Mouse (Mus musculus): ENCODE data around the gene Hnrnpd.

The Hnrnpd gene

DNA sequence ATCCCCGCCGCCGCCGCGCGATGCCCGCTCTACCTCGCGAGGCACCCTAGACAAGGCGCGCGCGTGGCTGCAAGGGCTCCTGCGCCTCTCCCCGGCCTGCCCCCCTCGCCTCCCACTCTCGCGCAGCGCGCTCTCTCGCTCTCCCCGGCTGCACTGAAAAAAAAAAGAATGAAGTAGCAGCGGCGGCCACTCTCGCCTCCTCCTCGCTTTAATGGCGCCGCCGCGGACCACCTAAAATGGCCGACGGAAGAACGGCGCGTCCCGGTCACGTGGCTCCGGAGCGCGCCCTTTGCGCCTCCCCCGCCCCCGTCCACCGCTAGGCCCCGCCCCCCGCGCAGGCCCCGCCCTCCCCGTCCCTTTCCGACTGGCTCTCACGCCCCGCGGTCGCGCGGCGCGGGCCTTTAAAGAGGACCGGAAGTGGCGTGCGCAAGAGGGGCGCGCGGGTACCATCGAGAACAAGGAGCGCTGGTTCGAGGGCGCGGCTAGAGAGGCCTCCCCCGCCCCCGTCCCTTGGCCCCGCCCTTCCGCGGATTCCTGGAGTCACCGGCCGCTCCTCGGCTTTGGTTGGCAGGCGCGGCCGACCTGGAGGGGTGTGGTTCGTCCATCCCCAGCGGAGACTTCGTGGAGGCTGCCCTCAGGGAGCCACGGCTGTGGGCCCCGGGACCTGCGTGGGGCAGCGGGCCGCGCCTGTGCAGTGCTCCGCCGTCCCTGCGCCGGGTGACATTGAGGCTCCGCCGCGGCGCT is at the start of gene Hnrnpd, which contains the start of gene 4930524J08Rik:
Gene Hnrnpd, minus strand, starts transcription at position 240 of the 744 bp plus-strand sequence.
Gene 4930524J08Rik, plus strand, starts transcription at position 363 of the 744 bp plus-strand sequence.
- DNase-seq (ENCODE audit: low read depth, low spot score) = peak; percentile 94

DNA sequence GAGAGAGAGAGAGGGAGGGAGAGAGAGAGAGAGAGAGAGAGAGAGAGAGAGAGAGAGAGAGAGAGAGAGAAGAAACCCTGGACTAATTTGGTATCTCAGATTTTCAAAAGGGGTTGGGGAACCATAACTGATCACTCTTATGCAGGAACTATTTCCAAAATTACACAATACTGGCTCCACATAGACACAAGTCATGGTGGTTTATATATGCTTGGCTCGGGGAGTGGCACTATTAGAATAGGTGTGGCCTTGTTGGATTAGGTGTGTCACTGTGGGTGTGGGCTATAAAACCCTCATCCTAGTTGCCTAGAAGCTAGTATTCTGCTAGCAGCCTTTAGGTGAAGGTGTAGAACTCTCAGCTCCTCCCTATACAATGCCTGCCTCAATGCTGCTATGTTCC is 46.1 kb upstream of the Hnrnpd start:
- no peak for DNase-seq (ENCODE audit: low read depth, low spot score)

DNA sequence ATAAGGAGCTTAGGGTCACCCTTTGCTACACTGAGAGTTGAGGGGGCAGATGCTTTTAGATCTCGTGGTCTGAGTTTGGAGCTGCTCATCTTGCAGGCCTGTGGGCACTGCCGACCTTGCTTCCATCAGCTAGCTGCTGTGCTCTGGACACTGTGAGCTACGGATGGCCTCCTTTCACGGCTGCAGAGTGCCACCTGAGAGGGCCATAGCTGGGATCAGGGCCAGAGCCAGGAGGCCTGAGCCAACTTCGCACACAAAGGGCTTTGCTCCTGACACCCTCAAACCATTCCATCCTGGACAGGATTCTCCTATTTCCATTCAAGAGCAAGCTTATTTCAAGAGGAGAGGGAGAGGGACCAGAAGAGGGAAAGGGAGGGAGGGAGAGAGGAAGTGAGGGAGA is 45.7 kb upstream of the Hnrnpd start:
- DNase-seq (ENCODE audit: low read depth, low spot score) = no peak

DNA sequence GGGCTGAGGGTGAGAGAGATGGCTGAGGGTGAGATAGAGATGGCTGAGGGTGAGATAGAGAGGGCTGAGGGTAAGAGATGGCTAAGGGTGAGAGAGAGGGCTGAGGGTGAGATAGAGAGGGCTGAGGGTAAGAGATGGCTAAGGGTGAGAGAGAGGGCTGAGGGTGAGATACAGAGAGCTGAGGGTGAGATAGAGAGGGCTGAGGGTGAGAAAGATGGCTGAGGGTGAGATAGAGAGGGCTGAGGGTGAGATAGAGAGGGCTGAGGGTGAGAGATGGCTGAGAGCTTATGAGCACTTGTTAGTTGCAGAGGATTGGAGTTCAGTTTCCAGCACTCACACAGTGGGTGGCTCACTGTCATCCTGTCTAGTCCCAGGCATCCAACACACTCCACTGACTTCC is 41.4 kb upstream of the Hnrnpd start:
- DNase-seq (ENCODE audit: low read depth, low spot score) = no peak

DNA sequence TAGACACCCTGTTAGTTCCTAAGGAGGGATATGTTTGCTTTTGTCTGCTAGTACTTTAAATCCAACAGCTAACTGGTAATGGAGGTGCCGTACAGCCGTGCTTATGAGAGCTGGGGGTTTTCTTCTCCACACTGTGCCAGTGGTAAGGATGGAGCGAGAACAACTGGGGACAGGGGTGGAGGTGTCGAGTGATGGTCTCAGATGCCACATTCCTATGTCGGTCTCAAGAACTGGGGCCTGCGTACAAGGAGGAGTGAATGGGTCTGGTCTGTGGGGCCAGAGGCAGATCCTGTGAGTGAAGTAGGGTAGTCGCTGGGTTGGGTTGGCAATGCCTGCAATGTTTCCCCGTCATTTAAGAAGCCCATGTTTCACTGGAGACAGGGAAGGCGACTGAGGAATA is 33.9 kb upstream of the Hnrnpd start:
- DNase-seq (ENCODE audit: low read depth, low spot score) = no peak

DNA sequence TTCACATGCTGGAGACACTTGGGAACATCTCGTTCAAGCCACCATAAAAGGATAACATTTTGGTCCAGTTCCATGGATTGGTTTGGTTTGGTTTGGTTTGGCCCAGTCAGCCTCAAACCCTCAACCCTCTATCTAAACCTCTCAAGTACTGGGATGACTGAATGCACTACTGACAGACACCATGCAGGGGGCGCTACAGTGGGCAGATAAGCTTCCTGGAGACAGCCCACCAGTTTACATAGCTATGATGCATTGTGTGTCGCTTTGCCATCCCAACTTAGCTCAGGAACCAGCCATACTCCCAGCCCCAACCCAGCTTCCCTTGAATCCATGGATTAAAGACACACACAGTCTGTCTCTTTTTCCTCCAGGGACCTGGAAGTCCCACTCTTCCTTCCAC is 29.7 kb upstream of the Hnrnpd start:
- no peak for DNase-seq (ENCODE audit: low read depth, low spot score)

DNA sequence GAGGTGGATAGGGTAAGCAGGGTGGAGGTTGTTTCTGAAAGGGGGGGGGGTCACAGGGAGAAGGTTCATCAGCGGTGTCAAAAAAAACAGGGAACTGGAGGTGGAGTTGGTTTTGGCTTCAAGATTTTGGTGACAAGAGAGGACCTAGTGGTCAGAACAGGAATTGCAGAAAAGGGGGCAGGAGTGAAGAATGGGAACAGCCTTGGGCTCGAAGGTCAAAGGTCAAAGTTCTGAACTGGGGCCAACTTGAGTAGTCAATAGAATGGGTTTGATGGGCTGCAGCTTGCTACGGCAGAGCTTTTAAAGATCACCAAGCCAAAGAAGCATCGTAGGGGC is 28.3 kb upstream of the Hnrnpd start:
- DNase-seq (ENCODE audit: low read depth, low spot score) = no peak

DNA sequence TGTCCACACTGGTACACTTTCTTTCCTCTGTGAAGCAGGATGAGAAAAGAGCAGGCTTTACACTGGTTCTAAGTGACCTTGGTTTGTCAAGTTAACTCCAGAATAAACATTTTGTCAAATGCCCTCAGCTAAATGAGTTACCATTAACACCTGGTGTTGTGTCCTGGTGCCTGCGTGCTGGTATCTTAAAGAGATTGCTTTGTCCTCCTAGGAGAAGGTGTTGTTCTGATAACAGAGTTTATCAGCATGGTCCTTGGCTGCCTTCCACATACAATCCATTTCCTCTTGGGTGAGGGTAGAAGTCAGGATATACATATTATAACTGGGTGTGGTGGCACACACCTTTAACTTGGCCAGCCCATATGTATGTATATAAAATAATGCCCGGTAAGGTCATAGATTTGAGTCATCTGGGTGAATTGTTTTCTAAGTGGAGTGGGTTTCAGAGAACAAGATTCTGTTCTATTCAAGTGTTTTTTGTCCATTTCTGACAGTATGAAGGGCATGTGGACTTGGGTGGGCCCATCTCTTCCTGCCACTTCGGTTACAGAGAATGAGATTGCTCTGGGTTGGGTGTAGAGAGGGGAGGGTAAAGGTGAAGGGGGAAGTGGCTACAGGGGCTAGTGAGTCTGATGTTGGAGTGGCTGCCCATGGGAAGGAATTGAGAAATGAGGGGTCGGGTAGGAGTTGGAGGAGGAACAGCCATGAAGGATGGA is 27.7 kb upstream of the Hnrnpd start:
- no peak for DNase-seq (ENCODE audit: low read depth, low spot score)

DNA sequence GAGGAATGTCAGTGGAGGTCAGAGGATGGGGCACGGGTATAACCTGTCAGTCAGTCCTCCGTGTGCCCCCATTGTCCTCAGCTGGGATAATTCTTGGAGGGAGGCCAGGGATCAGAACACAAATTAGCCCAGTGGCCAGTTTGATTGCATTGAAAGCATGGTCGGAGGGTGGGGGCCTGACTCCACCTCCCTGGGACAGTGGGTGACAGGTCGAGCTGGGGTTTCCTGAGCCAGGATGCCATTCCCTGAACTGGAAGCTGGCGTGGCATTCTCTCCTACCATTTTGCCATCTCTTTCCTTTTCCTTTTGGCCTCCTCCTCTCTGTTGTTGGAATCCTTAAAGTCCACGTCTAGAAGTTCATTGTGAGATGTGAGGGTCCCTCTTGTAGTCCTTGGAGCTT is 27.2 kb upstream of the Hnrnpd start:
- DNase-seq (ENCODE audit: low read depth, low spot score) = no peak

DNA sequence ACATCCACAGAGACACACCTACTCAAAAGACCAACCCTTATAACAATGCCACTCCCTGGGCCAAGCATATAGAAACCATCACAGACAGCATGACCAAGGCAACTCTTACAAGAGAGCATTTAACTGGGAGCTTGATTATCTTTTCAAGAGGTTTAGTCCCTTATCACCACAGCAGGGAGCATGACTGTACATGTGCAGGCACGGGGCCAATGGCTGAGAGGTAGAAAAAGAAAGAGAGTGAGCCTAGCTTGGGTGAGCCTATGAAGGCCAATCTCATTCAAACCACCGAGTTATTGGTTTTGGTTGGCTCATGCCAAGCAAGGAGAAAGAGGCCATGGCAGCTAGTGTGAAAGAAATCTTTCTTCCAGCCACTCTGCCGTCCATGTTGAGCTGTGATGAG is 26.7 kb upstream of the Hnrnpd start:
- DNase-seq (ENCODE audit: low read depth, low spot score) = no peak

DNA sequence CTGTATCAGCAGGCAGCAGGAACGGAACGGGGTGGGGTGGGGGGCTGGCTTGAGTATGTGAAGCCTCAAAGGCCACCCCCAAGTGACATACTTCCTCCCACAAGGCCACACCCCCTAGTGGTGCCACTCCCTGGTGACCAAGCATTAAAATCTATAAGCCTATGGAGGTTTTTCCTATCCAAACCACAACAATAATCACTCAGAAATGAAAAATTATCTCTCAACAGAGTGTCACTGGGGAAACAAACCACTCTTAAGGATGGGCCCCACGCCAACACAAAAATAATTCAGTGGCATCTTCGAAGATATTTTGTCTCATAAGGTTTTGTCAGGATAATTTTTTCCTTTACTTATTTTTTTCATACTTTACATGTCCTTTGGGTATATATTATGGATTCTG is 25.2 kb upstream of the Hnrnpd start:
- DNase-seq (ENCODE audit: low read depth, low spot score) = no peak

DNA sequence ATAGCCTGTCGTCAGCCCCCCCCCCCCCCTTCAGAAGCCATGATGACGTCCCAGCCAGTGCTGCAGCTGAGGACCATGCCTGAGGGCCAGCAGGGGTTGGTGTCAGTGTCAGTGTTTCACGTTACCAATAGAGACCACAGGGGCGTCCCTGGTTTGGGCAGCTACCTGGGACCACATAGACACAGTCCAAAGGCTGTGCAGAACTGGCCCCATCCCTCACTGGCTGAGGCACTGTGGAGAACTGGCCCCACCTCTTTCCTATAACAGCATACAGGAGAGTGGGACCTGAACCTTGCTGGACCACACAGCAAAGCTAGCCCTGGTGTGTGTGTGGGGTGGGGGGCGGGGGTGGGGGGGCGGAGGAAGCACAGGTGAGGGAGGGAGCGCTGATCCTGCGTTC is 21.8 kb upstream of the Hnrnpd start:
- no peak for DNase-seq (ENCODE audit: low read depth, low spot score)

DNA sequence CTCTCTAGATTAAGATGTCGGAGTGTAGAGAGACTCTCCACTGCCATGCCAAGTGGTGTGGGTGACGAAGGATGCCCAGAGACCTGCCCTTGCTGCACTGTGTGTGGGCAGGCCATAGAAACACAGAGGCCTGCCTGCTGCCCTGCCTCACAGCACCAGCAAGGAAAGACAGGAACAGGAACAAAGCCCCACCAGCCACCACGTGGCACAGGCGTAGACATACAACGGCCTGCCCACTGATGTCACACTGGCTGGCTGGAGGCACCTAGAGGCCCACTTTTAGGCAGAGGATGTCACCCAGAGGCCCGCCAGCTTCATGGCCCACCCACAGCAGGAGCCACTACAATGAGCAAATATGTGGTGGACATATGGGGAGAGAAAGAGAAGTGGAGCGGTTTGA is 21.3 kb upstream of the Hnrnpd start:
- DNase-seq (ENCODE audit: low read depth, low spot score) = no peak

DNA sequence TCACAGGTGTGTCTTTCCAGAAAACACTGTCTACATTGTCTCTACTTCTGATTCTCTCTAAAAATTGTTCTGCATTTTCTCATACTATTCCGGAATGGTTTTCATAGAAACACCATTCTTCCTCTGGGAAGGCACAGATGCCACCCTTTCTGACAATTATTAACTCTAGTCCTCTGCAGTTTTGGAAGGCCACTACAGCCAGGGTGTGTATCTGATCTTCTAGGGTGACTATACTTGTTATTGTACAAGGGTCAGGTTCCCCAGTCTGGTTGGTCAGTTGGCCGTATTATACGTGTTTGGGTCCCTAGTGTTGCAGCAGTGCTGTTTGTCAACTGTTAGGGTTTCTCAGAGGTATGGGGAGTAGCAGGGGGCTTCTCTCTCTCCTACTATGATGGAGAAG is 15.9 kb upstream of the Hnrnpd start:
- no peak for DNase-seq (ENCODE audit: low read depth, low spot score)

DNA sequence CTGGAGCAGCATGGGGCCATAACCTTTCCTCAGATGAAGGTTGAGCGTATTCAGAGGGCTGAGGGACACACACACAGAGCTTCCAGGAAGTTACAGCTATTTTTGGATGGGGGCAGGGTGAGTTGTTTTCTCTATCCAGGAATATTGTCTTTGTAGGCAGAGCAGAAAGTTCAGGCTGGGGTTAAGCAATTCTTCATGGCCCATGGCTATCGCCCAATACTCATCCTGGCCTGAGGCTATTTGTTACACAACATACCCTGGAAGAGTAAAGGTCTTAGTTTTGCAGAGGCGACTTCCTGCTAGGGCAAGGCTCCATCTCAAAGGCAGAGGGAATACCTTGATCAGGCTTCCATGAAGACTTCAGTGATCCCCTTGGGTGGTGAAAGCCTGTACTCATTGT is 15.4 kb upstream of the Hnrnpd start:
- DNase-seq (ENCODE audit: low read depth, low spot score) = no peak

DNA sequence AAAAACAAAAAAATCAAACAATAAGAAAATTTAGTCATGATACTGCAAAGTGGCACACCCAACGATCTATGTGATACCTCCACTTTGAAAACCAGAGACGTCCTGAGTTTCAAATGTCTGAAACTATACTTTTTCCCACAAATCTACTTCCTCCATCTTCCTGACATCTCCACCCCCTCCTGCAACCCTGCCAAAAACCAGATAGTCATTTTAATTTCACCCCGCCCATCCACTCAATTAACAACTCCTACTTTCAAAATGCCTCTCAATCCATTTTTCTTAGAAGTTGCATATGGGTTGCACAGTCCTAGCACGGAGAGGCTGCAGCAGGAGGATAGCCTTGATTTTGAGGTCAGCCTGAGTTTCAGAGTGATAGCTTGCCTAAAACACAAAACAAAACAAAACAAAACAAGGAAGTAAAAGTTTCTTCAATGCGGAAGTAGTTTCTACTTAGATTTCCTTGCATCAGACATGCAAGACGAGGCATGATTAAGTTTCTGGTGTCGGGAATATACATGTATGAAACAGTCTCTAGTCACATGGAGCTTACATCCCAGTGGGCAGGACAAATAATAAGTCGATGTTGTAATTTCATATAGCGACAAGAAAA is 4.8 kb upstream of the Hnrnpd start:
- DNase-seq (ENCODE audit: low read depth, low spot score) = no peak

DNA sequence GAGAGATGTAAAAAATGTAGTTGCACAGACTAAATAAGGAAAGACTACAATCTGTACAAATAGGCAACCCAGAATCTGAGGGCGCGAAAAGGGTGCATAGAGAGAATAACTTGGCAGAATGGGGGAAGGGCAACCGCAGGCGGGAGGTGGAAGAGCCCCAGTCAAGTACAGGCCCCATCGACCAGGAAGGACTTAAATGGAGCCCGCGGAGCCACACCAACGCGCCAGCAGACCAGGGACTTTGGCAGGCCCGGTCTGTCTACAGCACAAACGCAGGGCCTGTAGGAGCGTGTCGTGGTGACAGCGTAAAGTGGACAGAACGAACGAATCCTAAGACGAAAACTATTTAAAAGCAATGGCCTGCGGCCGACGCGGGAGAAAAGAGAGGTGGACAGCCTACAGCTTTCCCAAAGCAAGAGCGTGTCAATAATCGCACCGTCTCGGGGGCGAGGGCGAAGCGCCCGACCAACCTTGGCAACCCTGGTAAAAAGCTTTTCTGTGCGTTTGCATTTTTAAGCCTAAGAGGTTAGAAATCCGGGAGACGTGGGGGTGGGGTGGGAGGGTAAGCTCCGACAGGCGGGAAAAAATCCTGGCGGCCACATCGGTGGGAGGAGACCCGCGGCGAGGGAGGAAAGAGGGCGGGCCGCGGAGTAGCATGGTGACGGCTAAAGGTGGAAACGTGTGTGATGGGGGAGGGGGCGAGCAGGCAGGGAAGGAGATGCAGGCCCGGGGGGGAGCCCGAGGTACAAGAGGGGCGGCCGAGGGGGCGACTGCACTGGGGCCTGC is 1.0 kb downstream of the Hnrnpd start:
- no peak for DNase-seq (ENCODE audit: low read depth, low spot score)

DNA sequence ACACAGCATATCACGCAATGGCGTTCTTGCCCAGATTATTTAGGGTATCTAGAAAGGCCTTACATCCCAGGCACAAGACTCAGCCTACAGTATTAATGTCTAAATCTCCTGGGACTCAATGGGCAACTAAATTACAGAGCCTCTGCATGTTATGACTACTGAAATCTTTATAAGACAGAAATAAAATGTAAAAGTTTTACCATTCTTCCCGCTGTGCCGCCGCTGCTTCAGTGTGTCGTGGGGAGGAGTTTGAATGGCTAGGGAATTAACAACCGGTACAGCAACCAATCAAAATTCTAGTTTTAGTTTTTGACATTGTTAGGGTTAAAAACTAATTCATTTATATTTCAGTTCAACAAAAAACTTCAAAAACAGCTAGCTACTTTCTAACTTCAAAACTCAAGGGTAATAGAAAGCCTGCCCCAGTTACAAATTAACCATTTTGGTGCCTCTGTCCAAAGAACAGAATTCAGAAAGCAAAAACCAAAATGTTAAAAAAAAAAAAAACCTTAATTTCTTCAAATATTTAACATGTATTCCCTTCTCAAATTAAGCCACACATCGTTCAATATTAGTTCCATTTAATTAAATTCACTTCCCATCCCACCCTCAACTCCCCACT is 2.3 kb downstream of the Hnrnpd start:
- DNase-seq (ENCODE audit: low read depth, low spot score) = no peak

DNA sequence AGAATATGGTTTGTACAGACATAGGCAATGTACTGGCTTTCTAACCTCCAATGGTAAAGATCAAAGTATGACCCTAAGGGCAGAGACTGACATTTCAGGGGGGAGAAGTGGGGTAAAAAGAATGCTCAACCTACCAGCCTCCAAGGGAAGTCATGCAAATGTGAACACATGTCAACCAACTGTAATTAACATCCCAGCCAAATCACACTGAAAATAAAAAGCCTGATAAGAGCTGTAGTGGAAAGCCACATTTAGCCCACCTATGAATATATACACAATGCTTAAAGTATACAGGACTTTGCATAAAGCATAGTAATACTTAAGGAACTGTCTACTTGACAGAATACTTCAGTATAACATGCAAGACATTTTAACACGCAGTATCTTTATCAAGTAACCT is 3.0 kb downstream of the Hnrnpd start:
- DNase-seq (ENCODE audit: low read depth, low spot score) = no peak

DNA sequence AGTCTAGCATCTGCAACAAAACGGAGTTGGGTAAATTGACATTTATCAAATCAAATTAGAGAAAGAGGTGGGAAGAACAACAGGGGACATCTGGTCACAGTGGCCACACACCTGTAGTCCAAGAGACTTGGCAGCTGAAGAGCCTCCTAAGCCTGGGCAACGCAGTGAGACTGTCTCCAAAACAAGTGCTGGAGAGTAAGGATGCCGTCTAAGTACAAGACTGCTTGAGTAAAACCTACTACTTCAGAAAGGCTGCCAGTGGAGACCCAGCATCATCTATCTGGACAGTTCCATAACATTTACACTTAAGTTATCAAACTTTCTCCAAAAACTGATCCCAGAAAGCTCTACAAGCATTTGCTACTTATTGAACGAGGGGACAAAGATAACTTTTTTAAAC is 3.7 kb downstream of the Hnrnpd start:
- DNase-seq (ENCODE audit: low read depth, low spot score) = no peak

DNA sequence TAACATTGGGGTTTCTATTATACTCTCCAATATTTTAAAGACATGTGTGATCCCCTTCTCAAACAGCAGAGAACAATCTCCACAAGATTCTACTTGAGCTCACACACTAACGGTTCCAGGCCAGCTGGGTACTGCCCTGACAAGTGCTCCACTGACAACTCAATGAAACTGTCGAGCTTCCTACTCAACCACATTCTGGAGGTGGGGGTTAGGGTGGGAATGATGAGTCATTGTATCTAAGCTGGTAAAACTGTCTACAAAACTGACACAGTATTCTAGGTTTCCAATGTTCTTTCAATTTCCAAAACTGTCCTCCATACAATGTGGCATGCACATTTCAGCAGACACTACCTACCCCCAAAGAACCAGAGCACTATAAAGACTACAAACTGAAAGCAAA is 4.8 kb downstream of the Hnrnpd start:
- DNase-seq (ENCODE audit: low read depth, low spot score) = no peak

DNA sequence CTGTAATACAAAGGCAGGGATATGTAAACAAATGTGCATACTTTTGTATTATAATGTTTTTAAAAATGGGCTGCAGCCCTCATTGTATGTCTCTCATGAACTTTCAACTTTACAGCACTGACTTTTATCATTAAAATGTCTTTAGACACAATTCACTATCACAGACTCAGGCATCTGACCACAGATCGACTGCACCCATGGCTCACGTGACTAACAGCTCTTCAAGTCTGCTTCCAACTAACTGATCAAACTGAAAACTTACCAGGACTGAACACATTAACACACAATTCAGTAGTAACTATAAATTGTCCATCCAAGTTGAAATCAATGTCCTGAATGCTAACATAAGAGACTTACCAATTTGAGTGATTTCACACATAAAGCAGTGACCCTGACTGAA is 18.8 kb downstream of the Hnrnpd start:
- DNase-seq (ENCODE audit: low read depth, low spot score) = no peak

Measured in retina, adult 2 months (tissue).